Mouse (Mus musculus): ENCODE data around the gene Adgrf1. TPM values are rescaled to one million over a fixed set of nuclear protein-coding genes. Genes with fewer than 3 reads are reported as not detected.

Gene Adgrf1
- total RNA-seq, 2 experiments from 2014 or later: not detected

DNA sequence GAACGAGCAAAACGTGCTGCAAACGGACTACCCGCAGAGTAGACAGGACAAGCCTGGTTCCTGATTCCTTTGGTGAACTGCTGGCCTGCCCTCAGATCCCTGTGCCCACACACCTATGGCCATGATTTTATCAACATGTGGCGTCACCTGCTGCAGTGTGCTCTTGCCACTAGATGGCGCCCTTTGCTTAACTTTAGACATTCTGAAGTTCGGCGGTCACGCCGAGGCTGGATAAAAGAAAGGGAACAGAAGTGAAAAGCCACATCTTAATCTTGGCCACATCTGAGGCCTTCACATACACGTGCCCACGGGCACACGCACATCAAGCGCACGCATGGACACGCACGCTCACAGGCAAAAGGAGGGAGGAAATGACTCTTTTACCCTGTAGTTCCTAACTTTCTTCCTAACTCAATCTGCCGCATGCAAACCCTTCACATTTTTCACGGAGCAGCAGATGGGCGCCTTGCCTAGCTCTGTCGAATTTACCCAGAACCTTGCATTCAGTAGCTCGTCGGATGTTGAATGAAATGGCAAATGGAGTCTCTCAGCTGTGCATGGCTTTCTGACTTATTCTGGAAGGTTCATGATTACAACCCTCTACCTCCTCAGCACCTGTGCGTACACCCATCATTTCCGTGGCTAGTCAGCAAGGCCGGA, 4.8 kb upstream of the Adgrf1 start:
- intact Hi-C loops (cut with DNase I): loop anchor here (1.0 kb wide), 2 partner anchors 195 to 346 kb away; no protein-coding TSS in a partner anchor
- peak; percentile 78 to 79 for DNase-seq (ENCODE audit: low spot score in 2 of 2)

DNA sequence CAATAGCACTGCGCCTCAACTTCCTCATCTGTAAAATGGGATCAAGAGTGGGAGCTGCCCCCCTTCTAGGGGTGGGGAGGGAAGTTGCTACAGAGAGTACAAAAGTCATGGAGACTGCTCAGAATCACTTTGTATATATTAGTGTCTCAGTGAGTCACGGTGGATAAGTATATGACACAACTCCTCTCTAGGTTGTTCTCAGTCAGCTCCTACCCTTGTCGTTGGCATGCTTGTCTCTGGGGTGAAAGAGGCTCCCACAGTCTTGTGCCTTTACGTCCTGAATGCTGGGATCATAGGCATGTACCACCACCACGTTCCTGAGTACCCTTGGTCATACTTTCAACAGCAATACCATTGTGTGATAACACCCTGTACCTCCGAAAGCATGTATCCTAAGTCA, 4.2 kb upstream of the Adgrf1 start:
- DNase-seq (ENCODE audit: low spot score in 2 of 2): no peak
- intact Hi-C loops (cut with DNase I): loop anchor here (1.0 kb wide), 2 partner anchors 194 to 345 kb away; no protein-coding TSS in a partner anchor

DNA sequence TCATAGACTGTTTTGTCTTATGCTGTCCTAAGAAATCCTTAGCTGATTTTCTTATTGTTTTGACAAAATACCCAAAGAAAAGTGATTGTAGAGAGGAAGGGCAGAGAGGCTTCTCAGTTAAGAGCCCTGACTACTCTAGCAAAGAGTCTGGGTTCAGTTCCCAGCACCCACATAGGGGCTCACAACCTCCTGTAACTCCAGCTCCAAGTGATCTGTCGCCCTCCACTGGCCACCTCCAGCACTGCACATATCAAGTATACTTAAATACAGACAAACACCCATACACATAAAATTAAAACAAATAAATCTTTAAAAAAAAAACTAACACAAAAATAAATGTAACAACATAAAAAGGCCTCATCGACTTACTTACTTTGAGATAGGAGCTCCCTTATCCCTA, 3.5 kb upstream of the Adgrf1 start:
- DNase-seq (ENCODE audit: low spot score in 2 of 2): no peak
- intact Hi-C loops (cut with DNase I): no loop called here

DNA sequence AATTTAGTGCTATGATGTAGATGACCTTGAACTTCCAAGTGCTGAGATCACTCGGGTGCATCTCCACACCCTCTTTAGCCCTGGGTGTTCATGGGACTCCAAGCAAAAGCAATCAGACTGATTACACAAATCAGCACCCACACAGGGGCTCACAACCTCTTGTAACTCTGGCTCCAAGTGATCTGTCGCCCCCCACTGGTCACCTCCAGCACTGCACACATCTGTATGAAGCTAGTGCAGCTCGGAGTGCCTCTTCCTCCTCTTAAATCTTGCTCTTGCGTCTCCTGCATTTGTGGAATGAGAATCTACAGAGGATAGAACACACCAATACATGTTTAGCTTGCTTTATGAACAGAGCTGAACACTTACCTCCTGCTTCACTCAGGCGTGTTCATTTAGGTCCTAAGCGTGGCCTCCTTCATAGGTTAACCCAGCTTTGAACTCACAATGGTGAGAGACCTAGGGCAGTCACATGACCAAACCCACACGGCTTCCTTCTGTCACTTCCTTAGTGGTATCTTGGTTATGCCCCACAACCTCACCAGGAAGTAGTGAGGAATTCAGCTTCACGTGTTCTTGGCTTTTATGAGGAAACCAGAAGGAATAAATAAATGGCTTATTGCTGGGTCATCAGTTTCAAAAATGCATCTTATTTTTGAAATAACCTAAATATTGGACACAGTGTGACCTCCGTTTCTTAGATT, 2.9 kb upstream of the Adgrf1 start:
- no peak for DNase-seq (ENCODE audit: low spot score in 2 of 2)
- intact Hi-C loops (cut with DNase I): no loop called here

DNA sequence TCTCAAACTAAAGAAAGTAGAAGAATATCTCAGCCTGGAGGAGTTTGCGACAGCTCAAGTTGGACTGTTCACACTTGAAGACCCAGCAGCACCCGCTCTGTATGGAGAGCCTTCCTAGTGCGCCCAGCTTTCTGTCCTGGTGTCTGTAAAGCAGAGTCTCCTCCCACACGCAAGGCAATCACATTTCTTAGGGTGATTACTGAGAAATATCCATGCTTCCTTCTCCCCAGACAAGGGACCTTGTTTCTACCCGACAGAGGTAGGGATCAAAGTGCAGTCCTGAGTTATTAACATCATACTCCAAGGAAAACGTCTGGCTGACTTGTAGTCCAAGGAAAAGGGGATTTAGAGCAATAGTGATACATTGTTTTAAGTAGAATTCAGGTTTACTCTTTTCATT, 6.1 kb downstream of the Adgrf1 start:
- no peak for DNase-seq (ENCODE audit: low spot score in 2 of 2)
- intact Hi-C loops (cut with DNase I): no loop called here

DNA sequence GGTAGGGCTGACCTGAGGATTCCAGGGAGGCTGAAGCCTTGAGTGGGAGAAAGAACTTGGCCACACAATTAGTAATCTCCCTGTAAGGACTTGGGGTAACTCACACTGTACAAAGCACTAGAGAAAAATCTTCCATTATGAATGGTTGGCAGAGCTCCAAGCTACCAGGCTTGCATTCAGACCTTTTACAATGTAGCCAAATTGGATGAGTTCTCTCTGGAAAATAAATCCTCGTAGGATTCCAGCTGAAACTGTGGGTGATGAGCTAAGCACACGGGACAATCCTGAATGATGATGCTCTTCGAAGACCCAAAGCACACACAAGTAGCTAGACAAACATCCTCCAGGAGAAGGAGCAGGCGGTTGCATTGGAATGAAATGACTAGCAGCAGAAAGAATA, 7.1 kb downstream of the Adgrf1 start:
- intact Hi-C loops (cut with DNase I): no loop called here
- peak; percentile 40 to 57 for DNase-seq (ENCODE audit: low spot score in 2 of 2)

DNA sequence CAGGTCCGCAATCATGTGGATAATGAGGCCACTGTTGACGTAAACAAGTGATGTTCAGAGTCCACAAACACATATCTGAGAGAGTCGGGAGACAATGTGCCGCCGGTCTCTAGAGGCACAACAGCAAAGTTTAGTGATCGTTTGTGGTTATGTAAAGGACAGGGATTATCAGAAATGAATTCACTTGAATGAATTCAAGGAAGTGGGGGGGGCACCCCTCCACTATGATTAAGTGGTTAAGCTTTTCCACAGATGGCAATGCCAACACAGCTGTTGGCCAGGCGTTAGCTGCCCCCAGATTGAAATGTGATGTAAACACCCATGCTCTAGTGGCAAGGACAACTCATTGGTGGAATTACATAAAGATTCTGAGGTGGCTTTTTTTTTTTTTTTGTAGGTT, 9.5 kb downstream of the Adgrf1 start:
- intact Hi-C loops (cut with DNase I): no loop called here
- DNase-seq (ENCODE audit: low spot score in 2 of 2): no peak

DNA sequence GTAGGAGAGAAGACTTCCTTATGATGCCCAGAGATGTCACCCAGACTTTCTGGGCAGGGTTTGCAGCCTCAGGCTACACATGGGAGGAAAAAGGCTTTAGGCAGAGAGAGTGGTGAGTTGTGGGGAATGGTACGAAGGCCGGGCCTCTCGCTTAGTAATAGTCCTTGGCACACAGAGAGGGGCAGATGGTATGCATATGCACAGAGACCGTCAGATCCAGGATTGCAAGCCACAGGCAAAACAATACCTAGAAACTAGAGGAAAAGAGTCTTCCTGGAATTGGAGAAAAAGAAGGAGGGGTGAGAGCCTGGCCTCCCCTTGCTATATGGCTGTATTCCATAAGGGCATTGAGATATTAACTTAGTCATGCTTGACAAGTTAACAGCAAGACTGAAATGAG, 12.2 kb downstream of the Adgrf1 start:
- DNase-seq (ENCODE audit: low spot score in 2 of 2): peak in 1 of 2 experiments; percentile 36
- intact Hi-C loops (cut with DNase I): no loop called here

DNA sequence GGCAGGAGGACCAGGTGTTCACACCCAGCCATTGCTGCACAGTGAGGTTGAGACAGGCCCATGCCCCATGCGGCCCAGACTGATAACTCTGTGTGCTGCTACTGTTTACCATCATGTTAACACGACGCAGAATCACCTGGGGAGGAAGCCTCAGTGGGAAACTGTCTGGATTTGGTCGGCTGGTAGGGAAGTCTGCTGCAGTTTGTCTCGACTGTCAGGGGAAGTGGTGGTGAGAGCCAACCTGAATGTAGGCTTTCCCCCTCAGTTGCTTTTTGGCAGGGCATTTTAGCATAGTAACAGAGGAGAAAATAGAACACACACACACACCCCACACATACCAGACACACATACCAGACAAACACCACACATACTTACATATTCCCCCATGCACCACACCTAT, 12.7 kb downstream of the Adgrf1 start:
- intact Hi-C loops (cut with DNase I): no loop called here
- peak in 1 of 2 experiments; percentile 38 for DNase-seq (ENCODE audit: low spot score in 2 of 2)

DNA sequence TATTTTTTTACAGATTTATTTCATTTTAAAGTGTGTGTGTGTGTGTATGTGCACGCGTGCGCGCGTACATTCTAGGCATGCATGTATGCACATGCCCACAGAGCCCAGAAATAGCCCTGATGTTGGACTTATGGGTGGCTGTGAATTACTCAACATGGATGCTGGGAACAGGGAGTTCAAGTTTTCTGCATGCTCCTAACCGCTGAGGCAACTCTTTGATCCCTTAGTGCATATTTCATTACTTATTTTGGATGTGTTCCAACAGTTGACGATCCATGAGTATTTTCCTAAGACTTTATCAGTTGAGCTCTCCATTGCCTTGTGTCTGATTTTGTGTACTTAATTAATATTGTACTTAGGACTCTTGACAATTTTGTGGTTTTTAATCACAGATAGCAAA, 29.4 kb downstream of the Adgrf1 start:
- intact Hi-C loops (cut with DNase I): no loop called here

DNA sequence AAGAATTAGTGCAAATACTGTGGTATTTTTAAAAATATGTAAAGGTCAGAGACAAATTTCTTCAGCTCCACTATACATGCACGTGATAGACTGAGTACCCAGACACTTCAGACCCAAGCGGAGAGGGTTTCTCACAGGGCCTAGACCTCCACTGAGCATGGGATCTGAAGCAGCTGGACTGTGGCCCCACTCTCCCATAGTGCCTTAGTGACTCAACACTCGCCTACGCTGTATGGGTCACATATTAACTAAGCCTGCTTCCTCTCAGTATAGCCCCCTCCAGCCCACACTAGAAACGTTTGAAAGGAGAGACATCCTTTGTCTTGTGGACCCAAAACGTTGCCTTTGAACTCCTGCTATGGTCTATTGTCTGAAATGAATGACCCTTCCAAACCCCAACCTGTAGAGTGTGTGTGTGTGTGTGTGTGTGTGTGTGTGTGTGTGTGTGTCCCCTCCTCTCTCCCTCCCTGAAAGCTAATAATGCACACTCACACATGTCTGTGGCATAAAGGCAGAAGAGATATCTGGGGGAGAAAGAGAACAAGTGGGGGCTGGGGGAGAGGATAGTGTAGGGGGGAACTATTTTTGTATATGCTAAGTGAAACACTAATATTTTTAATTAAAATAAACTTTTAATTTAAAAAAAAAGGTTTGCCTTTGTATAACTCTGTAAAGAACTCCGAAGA, 56.0 kb downstream of the Adgrf1 start:
- DNase-seq (ENCODE audit: low spot score in 2 of 2): no peak
- intact Hi-C loops (cut with DNase I): loop anchor here (2.0 kb wide), 1 partner anchor 135 kb away; no protein-coding TSS in a partner anchor

More for the DNA sequence above, 29.4 kb downstream of the Adgrf1 start:
- DNase-seq (ENCODE audit: low spot score in 2 of 2): no peak

DNA sequence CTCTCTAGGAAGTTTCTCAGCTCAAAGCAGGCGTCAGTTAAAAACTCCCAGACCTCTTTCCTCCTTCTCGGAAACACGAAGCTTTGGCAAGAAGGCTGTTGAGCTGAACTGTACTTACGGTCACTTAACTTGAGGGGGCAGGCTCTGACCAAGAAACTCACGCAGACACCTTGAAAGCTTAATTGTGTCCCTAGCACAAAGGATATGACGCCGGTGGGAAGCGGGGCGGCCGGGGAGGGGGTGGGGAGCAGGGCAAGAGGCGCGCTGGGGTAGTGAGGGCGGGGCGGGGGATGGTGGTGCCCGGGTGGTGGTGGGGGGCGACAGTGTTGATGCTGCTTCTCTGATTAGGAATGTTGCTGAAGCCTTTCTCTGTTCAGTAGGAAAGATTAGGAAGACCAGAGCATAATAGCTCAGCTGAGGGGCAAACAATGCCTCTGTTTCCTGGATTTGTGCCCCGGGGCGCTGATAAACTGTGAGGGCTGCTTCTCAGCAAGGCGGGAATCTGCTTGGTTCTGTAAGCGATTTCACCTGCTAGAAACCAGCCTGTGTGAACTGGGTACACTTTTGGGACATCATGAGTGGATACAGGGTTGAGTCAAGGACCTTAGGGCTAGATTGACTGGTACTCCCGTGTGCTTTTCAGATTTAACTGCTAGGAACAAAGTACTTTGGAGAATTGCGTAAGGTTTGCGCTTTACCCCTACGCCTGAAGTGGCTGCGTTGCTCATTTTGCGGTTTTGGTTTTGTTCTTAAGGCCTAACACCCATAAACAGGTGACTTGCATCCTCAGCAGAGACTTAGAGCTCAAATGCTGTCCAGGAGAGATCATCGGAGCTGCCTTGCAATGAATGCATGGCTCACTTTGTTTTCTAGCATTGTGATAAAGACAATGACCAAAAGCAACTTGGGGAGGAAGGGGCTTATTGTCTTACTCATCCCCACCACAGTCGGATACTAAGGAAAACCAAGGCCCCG, 56.9 kb downstream of the Adgrf1 start:
- DNase-seq (ENCODE audit: low spot score in 2 of 2): peak; percentile 13 to 38
- intact Hi-C loops (cut with DNase I): loop anchor here (2.0 kb wide), 1 partner anchor 134 kb away; no protein-coding TSS in a partner anchor

DNA sequence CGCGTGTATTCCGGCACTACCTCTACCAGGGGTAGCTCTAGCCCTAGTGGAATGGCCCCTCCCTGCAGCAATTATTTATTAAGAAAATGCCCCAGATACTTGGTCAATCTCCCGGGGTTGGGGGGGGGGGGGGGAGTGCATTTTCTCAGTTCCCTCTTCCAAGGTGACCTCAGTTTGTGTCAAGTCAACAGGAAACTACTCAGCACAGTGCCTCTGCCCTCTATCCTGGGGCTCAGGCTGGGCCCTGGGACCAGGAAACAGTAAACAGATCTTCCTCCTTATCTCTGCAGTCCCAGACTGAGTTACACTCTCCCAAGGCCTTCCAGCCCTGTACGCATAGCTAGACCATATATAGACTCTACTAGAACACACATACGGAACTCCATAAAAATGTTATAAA, 57.7 kb downstream of the Adgrf1 start:
- intact Hi-C loops (cut with DNase I): loop anchor here (2.0 kb wide), 1 partner anchor 133 kb away; no protein-coding TSS in a partner anchor

DNA sequence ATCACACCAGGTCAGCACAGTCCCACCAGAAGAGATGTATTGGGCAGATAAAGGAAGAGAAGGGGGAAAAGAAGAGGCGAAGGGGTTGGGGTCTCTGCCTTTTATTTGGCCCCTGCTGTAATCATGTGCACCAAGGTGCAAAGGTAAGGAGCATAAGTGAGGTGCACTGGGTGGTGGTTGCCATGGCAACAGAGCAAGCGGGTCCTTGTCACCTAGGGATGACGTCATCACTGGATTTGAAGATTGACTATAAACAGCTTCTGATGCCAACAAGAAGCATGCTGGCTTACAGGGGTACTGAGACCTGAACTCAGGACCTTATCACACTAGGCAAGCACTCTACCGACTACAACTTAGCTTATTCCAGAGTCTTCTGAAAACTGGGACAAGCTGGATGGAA, 59.1 kb downstream of the Adgrf1 start:
- no peak for DNase-seq (ENCODE audit: low spot score in 2 of 2)
- intact Hi-C loops (cut with DNase I): no loop called here

More for the DNA sequence above, 57.7 kb downstream of the Adgrf1 start:
- DNase-seq (ENCODE audit: low spot score in 2 of 2): no peak

DNA sequence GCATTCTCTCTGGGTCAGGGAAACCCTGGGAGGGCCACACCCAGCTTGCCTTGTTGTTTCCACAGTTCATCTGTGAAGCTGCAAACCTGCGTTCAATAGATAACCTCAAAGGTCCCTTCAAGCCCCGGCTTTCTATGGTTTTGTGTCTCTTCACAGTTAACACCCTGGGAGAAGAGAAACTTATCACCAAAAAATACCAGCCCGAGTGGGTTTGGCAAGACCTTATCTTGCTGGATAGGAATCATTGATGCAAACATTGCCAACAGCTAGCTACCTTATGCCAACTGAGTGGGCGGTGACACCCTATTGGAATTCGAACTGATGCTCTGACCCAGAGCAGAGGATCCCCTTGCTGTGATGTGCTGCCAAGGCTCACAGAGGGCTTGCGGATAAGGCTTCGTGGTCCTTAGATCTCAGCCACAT, 59.6 kb downstream of the Adgrf1 start:
- intact Hi-C loops (cut with DNase I): no loop called here
- no peak for DNase-seq (ENCODE audit: low spot score in 2 of 2)

DNA sequence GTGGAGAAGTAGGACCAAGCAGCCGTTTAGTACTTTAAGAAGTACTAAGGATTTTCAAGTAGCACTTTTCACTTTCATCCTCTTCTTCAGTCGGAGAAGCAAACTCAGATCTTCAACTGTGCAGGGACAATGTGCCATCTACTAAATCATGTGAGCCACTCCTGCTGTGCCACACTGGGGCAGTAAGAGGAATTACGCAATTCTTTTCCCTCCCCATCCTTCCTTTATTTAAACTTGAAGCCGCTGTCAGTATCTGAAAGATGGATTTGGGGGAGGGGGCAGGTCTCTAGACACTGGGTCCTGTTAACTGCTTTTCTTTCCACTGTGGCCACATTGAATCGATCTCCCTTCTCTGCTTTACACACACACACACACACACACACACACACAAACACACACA, 62.6 kb downstream of the Adgrf1 start:
- DNase-seq (ENCODE audit: low spot score in 2 of 2): no peak
- intact Hi-C loops (cut with DNase I): no loop called here

DNA sequence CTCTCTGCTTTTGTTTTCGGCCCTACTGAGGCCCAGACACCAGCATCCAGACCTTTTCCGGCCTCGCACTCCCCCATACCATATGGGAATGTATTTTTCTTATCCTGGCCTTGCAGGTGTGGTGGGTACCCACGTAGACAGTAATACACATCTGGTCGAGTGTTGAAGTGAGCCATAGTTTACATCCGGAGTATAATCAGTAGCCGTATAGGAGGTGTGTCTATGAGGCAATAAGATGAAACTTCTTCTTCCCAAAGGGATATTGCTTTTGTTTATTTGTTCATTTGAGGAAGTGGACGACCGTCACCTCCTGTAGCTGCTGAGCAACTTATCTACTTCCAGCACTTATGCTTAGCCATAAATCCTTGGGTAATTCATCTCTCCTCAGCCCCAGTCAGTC, 63.9 kb downstream of the Adgrf1 start:
- intact Hi-C loops (cut with DNase I): no loop called here
- no peak for DNase-seq (ENCODE audit: low spot score in 2 of 2)

DNA sequence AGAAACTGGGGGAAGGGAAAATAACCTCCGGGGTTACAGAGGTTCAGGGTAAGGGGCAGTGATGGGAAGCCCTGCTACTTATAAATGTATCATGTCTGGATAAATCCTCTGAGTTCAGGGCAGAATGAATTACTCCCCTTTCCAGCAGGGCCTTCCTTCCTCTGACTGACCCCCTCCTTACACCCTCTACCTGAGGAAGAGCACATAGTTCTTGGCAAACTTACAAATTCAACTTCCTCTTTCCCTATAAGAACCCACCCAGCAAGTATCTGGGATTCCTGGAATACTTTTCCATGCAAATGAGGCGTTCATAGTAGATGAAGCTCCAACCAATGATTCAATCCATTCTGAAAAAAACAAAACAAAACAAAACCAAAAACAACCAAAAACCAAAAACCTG, 67.5 kb downstream of the Adgrf1 start:
- no peak for DNase-seq (ENCODE audit: low spot score in 2 of 2)
- intact Hi-C loops (cut with DNase I): no loop called here

DNA sequence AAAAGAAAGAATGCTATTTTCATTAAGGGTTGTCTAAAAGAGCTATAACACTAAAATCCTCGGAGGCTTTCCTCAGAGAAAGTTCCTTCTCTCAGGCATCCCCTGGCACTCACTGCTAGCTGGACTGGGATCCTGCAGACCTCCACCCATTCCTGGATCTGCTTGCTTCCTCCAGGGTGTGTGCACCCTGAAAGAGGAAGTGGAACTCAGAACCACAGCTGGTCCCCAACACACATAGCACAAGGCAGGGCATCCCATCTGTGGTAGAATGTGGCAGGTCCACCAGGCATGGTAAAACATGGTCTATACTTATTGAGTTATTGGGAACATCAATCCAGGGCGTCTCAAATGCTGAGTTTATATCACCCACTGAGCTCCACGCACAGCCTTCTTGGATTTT, 68.2 kb downstream of the Adgrf1 start:
- DNase-seq (ENCODE audit: low spot score in 2 of 2): no peak
- intact Hi-C loops (cut with DNase I): no loop called here
